Mouse (Mus musculus) CH12.LX (cell line): ENCODE data around the gene Pdzd2. TPM values are rescaled to one million over a fixed set of nuclear protein-coding genes. Genes with fewer than 3 reads are reported as not detected.

ENCODE experiments used
- DNase-seq: peaks from one replicate; pipeline ENCODE4 v3.0.0-alpha.2; 2013; ENCODE audit errors: extremely low read depth
- H3K27ac ChIP-seq: 2 replicates; pipeline ENCODE4 v1.5.1; 2012; ENCODE audit warnings: low read depth, mild to moderate bottlenecking, control low read depth, moderate library complexity; ENCODE audit not compliant: insufficient read depth
- H3K27me3 ChIP-seq: replicated peaks from 2 replicates; pipeline ENCODE3; 2012; ENCODE audit warnings: inconsistent platforms
- H3K36me3 ChIP-seq, 2 experiments: replicated peaks in 1 of 2; 2 replicates each; pipeline versions ENCODE3 to v1.6.1; 2012; ENCODE audit warnings: inconsistent platforms in 1 of 2, low read length in 1 of 2, mild to moderate bottlenecking in 1 of 2, mixed read lengths in 1 of 2, moderate library complexity in 1 of 2; ENCODE audit not compliant: control insufficient read depth in 1 of 2, insufficient read depth in 1 of 2
- H3K4me1 ChIP-seq, 2 experiments: 2 replicates each; pipeline ENCODE4 v1.6.1; 2012; ENCODE audit warnings: inconsistent platforms in 1 of 2, moderate library complexity in 1 of 2; ENCODE audit not compliant: insufficient read depth in 2 of 2, control insufficient read depth in 1 of 2
- H3K4me2 ChIP-seq: 2 replicates; pipeline ENCODE4 v1.6.1; 2012; ENCODE audit warnings: low read depth, mild to moderate bottlenecking, control low read depth; ENCODE audit not compliant: poor library complexity, insufficient read depth, severe bottlenecking
- H3K4me3 ChIP-seq, 3 experiments: fragments of 150-350 bp in 1 of 3; sonication (generic) in 1 of 3; replicated peaks in 1 of 3; 2 replicates each; pipeline versions ENCODE3 to v1.5.1; 2011 to 2012; ENCODE audit warnings: low read depth in 2 of 3, low read length in 2 of 3, mild to moderate bottlenecking in 2 of 3, moderate library complexity in 2 of 3, control low read depth in 1 of 3, improper control_type of control experiment in 1 of 3, inconsistent platforms in 1 of 3, mixed read lengths in 1 of 3; ENCODE audit not compliant: poor library complexity in 1 of 3
- H3K79me2 ChIP-seq: replicated peaks from 2 replicates; pipeline ENCODE4 v1.6.1; 2012; ENCODE audit warnings: mild to moderate bottlenecking, moderate library complexity; ENCODE audit not compliant: control insufficient read depth, poor library complexity, insufficient read depth, severe bottlenecking; ENCODE audit errors: extremely low read depth
- H3K9ac ChIP-seq: 2 replicates; pipeline ENCODE4 v1.6.1; 2012; ENCODE audit warnings: low read depth, mild to moderate bottlenecking, control low read depth, moderate library complexity; ENCODE audit not compliant: insufficient read depth
- H3K9me3 ChIP-seq: replicated peaks from 2 replicates; pipeline ENCODE3; 2012; ENCODE audit warnings: low read length, inconsistent platforms, mixed read lengths
- BHLHE40 ChIP-seq: IDR thresholded peaks from 2 replicates; pipeline ENCODE4 v1.6.1; 2011; ENCODE audit warnings: mild to moderate bottlenecking, low read depth, low read length, improper control_type of control experiment
- CHD1 ChIP-seq: IDR thresholded peaks from 2 replicates; pipeline ENCODE4 v1.6.1; 2012; ENCODE audit warnings: low read depth, low read length, improper control_type of control experiment, inconsistent platforms
- E2F4 ChIP-seq: IDR thresholded peaks from 2 replicates; pipeline ENCODE4 v1.6.1; 2011; ENCODE audit warnings: low read depth, low read length, improper control_type of control experiment; ENCODE audit not compliant: insufficient replicate concordance
- ELF1 ChIP-seq: IDR thresholded peaks from 2 replicates; pipeline ENCODE4 v1.6.1; 2014; ENCODE audit warnings: low read depth, mild to moderate bottlenecking, inconsistent platforms, low read length, improper control_type of control experiment
- EP300 ChIP-seq: IDR thresholded peaks from 2 replicates; pipeline ENCODE4 v1.6.1; 2011; ENCODE audit warnings: low read length, improper control_type of control experiment
- GABPA ChIP-seq: IDR thresholded peaks from 2 replicates; pipeline ENCODE4 v1.6.1; 2012; ENCODE audit warnings: low read depth, low read length, improper control_type of control experiment, inconsistent platforms; ENCODE audit not compliant: insufficient replicate concordance
- HCFC1 ChIP-seq: IDR thresholded peaks from 2 replicates; pipeline ENCODE4 v1.6.1; 2012; ENCODE audit warnings: low read depth, mild to moderate bottlenecking, inconsistent platforms, low read length, improper control_type of control experiment
- IRF4 ChIP-seq: IDR thresholded peaks from 2 replicates; pipeline ENCODE4 v1.6.1; 2014; ENCODE audit warnings: low read depth, mild to moderate bottlenecking, inconsistent platforms, low read length, improper control_type of control experiment
- KAT2A ChIP-seq: IDR thresholded peaks from 2 replicates; pipeline ENCODE4 v1.6.1; 2012; ENCODE audit warnings: low read length, improper control_type of control experiment, inconsistent platforms; ENCODE audit not compliant: insufficient replicate concordance
- MAFK ChIP-seq: IDR thresholded peaks from 2 replicates; pipeline ENCODE4 v1.6.1; 2011; ENCODE audit warnings: low read length, improper control_type of control experiment; ENCODE audit not compliant: insufficient replicate concordance
- MAX ChIP-seq: IDR thresholded peaks from 2 replicates; pipeline ENCODE4 v1.6.1; 2011; ENCODE audit warnings: low read length, improper control_type of control experiment
- MAZ ChIP-seq: IDR thresholded peaks from 2 replicates; pipeline ENCODE4 v1.6.1; 2012; ENCODE audit warnings: low read depth, mild to moderate bottlenecking, inconsistent platforms, low read length, improper control_type of control experiment, moderate library complexity
- MEF2A ChIP-seq: IDR thresholded peaks from 2 replicates; pipeline ENCODE4 v1.6.1; 2014; ENCODE audit warnings: low read depth, mild to moderate bottlenecking, inconsistent platforms, low read length, improper control_type of control experiment, borderline replicate concordance
- PAX5 ChIP-seq: IDR thresholded peaks from 2 replicates; pipeline ENCODE4 v1.6.1; 2012; ENCODE audit warnings: low read length, inconsistent platforms, mixed read lengths
- POLR2A ChIP-seq: IDR thresholded peaks from 2 replicates; pipeline ENCODE4 v1.6.1; 2011; ENCODE audit warnings: low read depth, mild to moderate bottlenecking, improper control_type of control experiment, low read length
- POLR2AphosphoS2 ChIP-seq: IDR thresholded peaks from 2 replicates; pipeline ENCODE4 v1.6.1; 2011; ENCODE audit warnings: low read depth, low read length, improper control_type of control experiment
- TBP ChIP-seq: conservative IDR thresholded peaks from 2 replicates; pipeline ENCODE4 v1.6.1; 2011; ENCODE audit warnings: low read depth, low read length, improper control_type of control experiment
- UBTF ChIP-seq: IDR thresholded peaks from 2 replicates; pipeline ENCODE4 v1.6.1; 2012; ENCODE audit warnings: low read depth, mild to moderate bottlenecking, inconsistent platforms, low read length, improper control_type of control experiment, moderate library complexity
- USF2 ChIP-seq: conservative IDR thresholded peaks from 2 replicates; pipeline ENCODE4 v1.6.1; 2011; ENCODE audit warnings: low read depth, low read length, improper control_type of control experiment
- ZC3H11A ChIP-seq: IDR thresholded peaks from 2 replicates; pipeline ENCODE4 v1.6.1; 2012; ENCODE audit warnings: low read depth, mild to moderate bottlenecking, inconsistent platforms, low read length, improper control_type of control experiment
- ZKSCAN1 ChIP-seq: IDR thresholded peaks from 2 replicates; pipeline ENCODE4 v1.6.1; 2012; ENCODE audit warnings: low read depth, inconsistent platforms, low read length, improper control_type of control experiment, borderline replicate concordance
- ZNF384 ChIP-seq: IDR thresholded peaks from 2 replicates; pipeline ENCODE4 v1.6.1; 2012; ENCODE audit warnings: low read depth, low read length, improper control_type of control experiment, inconsistent platforms
- dilution Hi-C: fragments of 300-500 bp; cut with MboI; formaldehyde crosslinking; loops from 2 replicates; pipeline ENCODE4 v1.14.3; 2020; ENCODE audit warnings: low sequenced_read_pairs; ENCODE audit not compliant: extremely low pct_unique_long_range_greater_than_20kb, extremely low pct_ligation_motif_present
- in situ Hi-C: fragments of 300-500 bp; cut with MboI; formaldehyde crosslinking; loops from 3 replicates; pipeline ENCODE4 v1.14.3; 2019; ENCODE audit warnings: low sequenced_read_pairs, low pct_ligation_motif_present, low pct_unique_long_range_greater_than_20kb, mixed read lengths
- polyA plus RNA-seq: library from polyadenylated mRNA; unstranded; fragments of >175 nt; gene quantifications from 2 replicates; pipeline ENCODE4 v1.2.1, GENCODE M21; 2012; ENCODE audit warnings: low read depth; ENCODE audit not compliant: insufficient read length
- total RNA-seq, 2 experiments: library from RNA; depleted of rRNA; stranded (reverse); fragments of 300-350 nt in 1 of 2; fragments of >200 nt in 1 of 2; gene quantifications; 2 replicates each; pipeline ENCODE4 v1.2.3; 2012 to 2014

Pdzd2 gene
- total and polyA plus RNA-seq, 3 experiments, result 0.04 to 0.24 (median 0.17) TPM

DNA sequence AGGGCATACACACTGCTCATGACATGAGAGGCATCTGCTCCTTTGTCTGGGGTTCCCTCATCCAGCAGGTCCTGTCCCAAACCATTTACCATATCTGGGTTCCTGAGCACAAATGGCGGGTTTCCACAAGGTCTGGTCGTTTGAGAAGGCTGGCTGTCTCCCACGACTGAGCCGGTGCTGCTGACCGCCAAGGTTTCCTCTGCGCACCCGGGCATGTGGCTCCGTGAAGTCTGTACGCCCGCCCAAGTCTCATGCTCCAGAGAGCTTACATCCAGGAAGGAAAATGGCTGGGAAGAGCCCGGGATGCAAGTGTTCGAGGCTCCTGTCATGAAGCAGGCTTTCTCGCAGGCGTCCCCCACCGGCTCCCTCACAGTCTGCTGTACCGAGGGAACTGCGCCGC lies 364.8 kb downstream of the Pdzd2 start:
- TF ChIP-seq BHLHE40 (no peak), GABPA (no peak), POLR2A (no peak)
- H3K4me3 ChIP-seq, result no peak overlapping the region
- H3K4me2 ChIP-seq, result no peak overlapping the region
- no peak overlapping the region for H3K27ac ChIP-seq
- no peaks in the 10 kb centered on the region for H3K27me3 ChIP-seq
- in situ Hi-C loops, result loop anchor here (5.0 kb wide), 2 partner anchors 202 to 422 kb away; no protein-coding TSS in a partner anchor
- H3K9me3 ChIP-seq, result no peaks in the 10 kb centered on the region
- no peaks in the 10 kb centered on the region for H3K79me2 ChIP-seq
- peaks cover 8 to 20% of the 10 kb centered on the region in 2 experiments for H3K4me1 ChIP-seq
- no peaks in the 10 kb centered on the region for H3K36me3 ChIP-seq
- dilution Hi-C loops, result no loop called here
- DNase-seq, result no peak
- no peak overlapping the region for H3K9ac ChIP-seq

DNA sequence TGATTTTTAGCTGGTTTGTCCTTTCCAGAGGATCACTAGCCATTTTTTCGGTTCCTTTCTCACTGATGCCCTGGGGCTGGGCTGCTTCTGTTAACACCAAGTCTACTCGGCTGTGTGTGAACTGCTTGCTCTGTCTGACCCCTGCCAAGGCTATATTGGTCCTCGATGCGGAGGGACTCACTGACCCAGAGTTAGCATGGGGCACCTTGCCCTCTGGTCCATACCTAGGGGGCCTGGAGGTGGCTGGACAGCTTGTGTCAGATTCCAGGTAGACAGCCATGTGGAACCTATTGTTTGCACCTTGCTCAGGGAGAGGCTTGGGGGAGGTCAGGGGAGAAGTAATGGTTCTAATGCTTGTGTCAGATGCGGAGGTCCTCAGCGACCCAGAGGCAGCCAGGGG lies 365.8 kb downstream of the Pdzd2 start:
- Histone ChIP-seq H3K4me3 (no peak overlapping the region), H3K79me2 (no peaks in the 10 kb centered on the region), H3K4me2 (no peak overlapping the region), H3K9ac (no peak overlapping the region), H3K27me3 (no peaks in the 10 kb centered on the region), H3K4me1 (peaks cover 8 to 20% of the 10 kb centered on the region in 2 experiments), H3K36me3 (no peaks in the 10 kb centered on the region), H3K9me3 (no peaks in the 10 kb centered on the region), H3K27ac (no peak overlapping the region)
- in situ Hi-C loops, result loop anchor here (5.0 kb wide), 2 partner anchors 203 to 423 kb away; no protein-coding TSS in a partner anchor
- no peak for DNase-seq
- dilution Hi-C loops, result no loop called here
- no peak for TF ChIP-seq MAFK
- TF ChIP-seq UBTF, result no peak
- TF ChIP-seq ZNF384, result no peak

DNA sequence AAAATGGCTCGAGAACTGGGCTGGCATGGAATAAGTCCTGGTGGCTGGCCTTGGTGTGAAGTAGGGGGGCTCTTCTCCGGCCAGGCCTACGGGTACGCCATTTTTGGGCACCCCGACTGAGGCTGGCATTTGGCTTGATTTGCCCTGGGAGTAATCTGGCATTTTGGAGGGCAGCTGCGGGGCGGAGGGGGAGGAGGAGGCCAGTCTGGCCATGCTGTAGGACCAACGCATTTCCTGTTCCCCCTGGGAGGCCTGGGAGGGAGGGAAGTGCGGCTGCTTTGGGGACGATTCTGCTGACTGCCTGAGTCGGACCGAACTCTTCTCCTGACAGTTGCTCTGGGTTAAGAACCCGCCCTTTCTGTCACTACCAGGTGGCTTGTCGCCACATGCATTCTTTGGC lies 366.2 kb downstream of the Pdzd2 start:
- no peak overlapping the region for H3K9ac ChIP-seq
- in situ Hi-C loops, result loop anchor here (5.0 kb wide), 2 partner anchors 204 to 424 kb away; no protein-coding TSS in a partner anchor
- no peak for DNase-seq
- H3K27me3 ChIP-seq, result no peaks in the 10 kb centered on the region
- no peak overlapping the region for H3K27ac ChIP-seq
- no peak overlapping the region for H3K4me2 ChIP-seq
- H3K4me1 ChIP-seq, result peaks cover 8 to 20% of the 10 kb centered on the region in 2 experiments
- H3K9me3 ChIP-seq, result no peaks in the 10 kb centered on the region
- dilution Hi-C loops, result no loop called here
- H3K36me3 ChIP-seq, result no peaks in the 10 kb centered on the region
- TF ChIP-seq EP300, result no peak
- TF ChIP-seq POLR2AphosphoS2, result no peak
- TF ChIP-seq ELF1, result no peak
- TF ChIP-seq CHD1, result no peak
- no peak for TF ChIP-seq PAX5
- TF ChIP-seq GABPA, result no peak
- no peak for TF ChIP-seq MEF2A
- TF ChIP-seq USF2, result no peak
- no peak for TF ChIP-seq IRF4
- no peak for TF ChIP-seq TBP
- no peak for TF ChIP-seq MAFK
- TF ChIP-seq ZC3H11A, result no peak
- no peak for TF ChIP-seq ZNF384
- TF ChIP-seq MAX, result no peak
- TF ChIP-seq E2F4, result no peak
- no peak for TF ChIP-seq BHLHE40
- no peak for TF ChIP-seq HCFC1
- no peak for TF ChIP-seq KAT2A
- no peak for TF ChIP-seq MAZ
- TF ChIP-seq ZKSCAN1, result no peak
- H3K79me2 ChIP-seq, result no peaks in the 10 kb centered on the region
- H3K4me3 ChIP-seq, result no peak overlapping the region
